Mouse (Mus musculus) left cerebral cortex, postnatal 14 days (tissue): ENCODE results near the gene Zbtb11. TPM values are rescaled to one million over a fixed set of nuclear protein-coding genes. Genes with fewer than 3 reads are reported as not detected.

Experiments
- DNase-seq, 2 experiments: peaks; one replicate each; pipeline ENCODE4 v3.0.0; 2021 to 2022; ENCODE audit warnings: low spot score in 2 of 2, mixed read lengths in 1 of 2
- intact Hi-C: fragments of 180-260 bp; cut with DNase I; formaldehyde crosslinking; loops from one replicate; pipeline ENCODE4 v1.15.1; 2025
- total RNA-seq, 2 experiments: library from RNA; stranded (reverse); gene quantifications; 2 replicates each; pipeline ENCODE4 v1.2.3; 2021

Zbtb11 gene
- total RNA-seq, 2 experiments from 2014 or later: 36.4 to 36.7 TPM

DNA sequence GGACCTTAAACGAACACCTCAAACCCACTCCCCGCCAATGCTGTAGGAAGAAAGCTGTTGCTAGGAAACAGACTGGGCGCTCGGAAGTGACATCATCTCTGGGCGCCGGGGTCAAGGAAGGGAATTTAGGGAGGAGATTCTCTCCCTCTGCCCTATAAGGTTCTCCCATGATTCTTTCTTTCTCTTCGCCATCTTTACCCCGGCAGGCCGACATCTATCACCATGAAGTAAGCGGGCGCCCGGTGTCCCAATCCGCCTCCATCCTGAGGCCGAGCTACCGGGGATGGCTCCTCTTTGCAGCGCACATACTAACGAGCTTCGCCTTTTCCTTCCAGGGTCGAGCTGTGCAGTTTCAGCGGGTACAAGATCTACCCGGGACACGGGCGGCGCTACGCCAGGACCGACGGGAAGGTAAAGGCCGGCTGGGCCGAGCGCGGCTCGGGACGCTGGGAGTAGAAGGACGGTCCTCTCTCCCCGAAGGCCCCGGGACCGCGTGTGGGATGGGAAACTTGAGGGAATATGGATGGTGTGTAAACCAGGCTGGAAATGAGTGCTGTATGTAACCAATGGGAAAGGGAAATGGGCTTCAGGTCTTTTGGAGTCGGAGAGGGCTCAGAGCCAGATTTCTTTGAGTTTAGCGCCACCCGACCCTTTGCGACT lies 7.3 kb upstream of the Zbtb11 start, which contains the start of gene Rpl24:
Rpl24 (plus strand) TSS at position 64 of the 660 bp plus-strand sequence.
- intact Hi-C loops: no loop called here

DNA sequence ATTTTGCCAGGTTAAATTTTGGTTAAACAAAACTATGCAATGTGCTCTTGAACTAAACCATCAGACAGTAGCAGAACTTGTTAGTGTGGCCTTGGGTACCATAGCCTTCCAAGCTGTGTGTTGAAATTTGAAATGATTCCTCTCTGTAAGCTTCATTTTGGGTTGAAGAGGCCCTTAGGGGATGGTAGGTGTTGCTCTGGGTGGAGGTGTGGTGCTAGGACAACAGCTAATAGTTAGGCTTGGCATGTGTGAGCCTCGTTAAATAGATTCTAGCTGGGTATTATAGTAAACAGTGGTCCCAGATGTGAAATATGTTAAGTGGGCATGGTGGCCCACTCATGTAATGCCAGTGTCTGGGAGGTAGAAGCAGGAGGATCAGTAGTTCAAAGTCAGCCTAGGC lies 6.5 kb upstream of the Zbtb11 start:
- DNase-seq: no peak
- intact Hi-C loops: no loop called here

More for the DNA sequence above, 7.3 kb upstream of the Zbtb11 start, which contains the start of gene Rpl24:
- peak; percentile 96 to 98 for DNase-seq

DNA sequence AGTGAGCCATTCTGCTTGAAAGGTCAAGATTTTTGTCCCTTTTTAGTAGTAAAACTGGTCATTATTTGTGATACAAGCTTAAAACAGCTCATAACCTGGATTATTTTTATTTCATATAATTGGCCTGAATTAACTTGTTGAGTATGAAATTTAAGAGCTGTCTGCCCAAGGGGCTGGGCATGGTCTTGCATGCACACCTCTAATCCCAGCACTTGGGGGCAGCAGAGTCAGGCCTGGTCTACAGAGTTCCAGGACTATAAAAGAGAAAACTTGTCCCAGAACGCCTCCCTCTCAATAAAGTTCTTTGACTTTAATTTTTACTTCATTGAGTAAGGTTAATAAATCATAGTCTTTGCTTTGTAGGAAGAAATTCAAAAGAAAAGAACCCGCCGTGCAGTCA lies 4.5 kb upstream of the Zbtb11 start:
- intact Hi-C loops: no loop called here

DNA sequence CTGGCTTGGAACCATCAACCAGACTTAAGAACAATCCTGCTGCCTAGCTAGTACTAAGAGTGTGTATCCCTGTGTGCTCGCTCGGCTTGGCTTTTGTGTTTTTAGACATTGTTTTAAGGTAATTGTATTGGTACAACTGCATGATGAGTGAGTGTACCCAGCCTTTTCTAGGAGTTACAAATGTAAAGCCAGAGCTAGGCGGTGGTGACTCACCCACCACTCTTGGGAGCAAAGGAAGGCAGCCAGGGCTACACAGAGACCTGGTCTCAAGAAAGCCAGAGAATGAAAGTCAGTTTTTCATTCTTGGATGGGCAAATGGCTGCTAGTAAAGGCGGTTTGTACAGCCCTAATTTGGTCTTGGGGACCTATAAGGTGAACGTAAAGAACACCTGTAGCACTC lies 3.3 kb upstream of the Zbtb11 start:
- DNase-seq: no peak
- intact Hi-C loops: loop anchor here (5.0 kb wide), 1 partner anchor 67 kb away; the partner anchor contains the start of gene Trmt10c

More for the DNA sequence above, 4.5 kb upstream of the Zbtb11 start:
- DNase-seq: peak in 1 of 2 experiments; percentile 61

DNA sequence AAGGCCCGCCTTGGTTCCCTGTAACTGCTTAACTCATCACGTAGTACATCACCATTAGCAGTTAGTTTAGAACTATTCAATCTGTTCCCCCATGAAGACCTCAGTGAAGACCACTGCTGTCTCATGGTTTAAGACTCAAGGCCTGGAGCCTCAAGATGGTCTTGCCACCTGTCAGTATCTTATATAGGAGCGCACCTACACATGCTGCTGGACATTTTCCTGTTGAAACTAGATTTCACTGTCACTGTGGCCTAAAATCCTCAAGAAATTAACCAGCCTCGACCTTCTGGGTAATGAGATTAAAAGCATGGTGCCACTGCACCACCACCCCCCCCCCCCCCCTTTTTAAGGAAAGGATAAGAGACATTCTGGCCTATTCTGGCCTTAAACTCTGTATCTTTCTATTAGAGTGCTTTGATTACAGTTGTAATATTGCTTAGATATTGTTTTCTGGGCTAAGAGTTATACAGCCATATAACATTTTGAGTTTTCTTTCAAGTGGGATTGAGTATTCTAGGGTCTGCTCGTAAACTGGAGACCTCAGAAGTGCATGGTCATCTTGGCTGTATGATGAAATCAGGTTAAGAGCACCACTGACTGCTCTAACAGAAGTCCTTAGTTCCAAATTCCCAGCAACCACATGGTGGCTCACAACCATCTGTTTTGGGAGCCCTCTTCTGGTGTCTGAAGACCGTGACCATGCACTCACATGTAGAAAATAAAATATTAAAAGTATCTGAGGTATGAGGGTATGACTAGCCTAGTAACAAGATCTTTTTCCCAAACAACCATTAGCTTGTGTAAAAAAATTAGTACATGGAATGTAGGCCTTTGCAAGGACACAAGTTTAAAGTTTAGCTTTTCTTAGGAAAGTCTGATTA lies 1.7 kb upstream of the Zbtb11 start:
- DNase-seq: no peak
- intact Hi-C loops: loop anchor here (5.0 kb wide), 1 partner anchor 65 kb away; the partner anchor contains the start of gene Trmt10c

DNA sequence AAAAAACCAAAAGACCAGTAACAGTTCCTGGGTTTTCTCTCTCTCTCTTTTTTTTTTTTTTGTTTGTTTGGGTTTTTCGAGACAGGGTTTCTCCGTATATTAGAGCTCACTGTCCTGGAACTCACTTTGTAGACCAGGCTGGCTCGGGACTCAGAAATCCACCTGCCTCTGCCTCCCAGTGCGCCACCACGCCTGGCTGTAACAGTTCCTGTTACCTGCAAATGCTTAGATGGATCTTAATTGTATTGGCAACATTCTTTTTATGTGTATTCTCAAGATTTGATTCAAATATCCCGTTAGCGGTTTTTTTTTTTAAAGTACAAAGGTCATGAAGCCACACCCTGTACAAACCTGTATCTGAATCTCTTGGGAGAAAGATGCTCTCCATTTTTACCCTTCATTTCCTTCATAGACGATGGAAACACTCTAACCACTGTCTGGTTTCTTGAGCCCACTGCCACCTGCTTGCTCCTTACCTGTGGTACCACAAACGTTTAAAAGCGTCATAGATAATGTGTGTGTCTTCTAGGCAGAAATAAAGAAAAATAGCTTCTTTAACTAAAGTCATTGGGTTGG lies 969 bp upstream of the Zbtb11 start:
- intact Hi-C loops: loop anchor here (5.0 kb wide), 1 partner anchor 65 kb away; the partner anchor contains the start of gene Trmt10c
- no peak for DNase-seq

DNA sequence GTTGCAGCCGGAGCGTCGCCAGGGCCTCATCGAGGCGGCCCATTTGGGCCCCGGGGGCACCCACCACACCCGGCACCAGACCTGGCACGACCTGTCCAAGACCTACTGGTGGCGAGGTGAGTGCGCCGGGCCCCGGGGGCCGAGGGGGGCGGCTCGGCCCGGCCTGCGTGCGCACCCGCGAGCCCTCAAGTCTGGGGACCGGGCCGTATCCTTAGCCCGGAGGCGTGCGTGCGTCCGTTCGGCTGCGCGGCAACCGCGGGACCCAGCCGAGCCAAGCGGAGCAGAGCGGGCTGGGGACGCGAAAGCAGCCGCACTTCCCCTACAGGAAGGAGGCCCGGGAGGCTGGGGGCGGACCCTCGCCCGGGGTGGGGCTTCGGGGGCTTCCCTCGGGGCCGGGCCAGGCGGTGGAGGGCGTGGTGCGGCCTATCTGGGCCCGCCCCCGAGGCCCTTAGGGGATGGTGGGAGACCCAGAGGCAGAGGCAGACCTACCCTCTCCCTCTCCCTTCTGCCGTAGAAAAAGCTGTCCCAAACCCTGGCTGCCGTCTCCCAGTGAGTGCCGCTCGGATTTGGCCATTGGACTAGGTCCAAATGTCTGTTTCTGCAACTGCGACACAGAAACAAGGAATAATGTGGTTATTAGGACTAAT lies 696 bp downstream of the Zbtb11 start:
- DNase-seq: peak; percentile 77 to 83
- intact Hi-C loops: loop anchor here (5.0 kb wide), 1 partner anchor 63 kb away; the partner anchor contains the start of gene Trmt10c

DNA sequence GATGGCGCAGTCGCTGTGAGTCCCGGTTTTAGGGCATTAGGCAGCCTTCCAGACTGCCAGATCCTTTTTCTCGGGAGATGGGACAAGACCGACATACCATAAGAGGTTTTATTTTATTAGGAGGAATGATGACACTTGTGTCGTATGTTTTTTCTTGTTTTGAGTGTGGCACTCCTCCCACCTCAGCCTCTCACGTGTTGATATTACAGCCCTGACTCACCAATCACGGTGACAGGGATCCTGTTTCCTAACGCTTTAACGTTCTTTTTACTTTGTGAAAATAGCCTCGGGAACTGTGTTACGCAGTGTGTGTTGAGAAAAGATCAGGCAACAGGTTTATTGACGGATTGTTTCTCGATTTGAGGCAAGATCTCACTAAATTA lies 1.2 kb downstream of the Zbtb11 start:
- DNase-seq: peak; percentile 20 to 58
- intact Hi-C loops: loop anchor here (5.0 kb wide), 1 partner anchor 62 kb away; the partner anchor contains the start of gene Trmt10c

DNA sequence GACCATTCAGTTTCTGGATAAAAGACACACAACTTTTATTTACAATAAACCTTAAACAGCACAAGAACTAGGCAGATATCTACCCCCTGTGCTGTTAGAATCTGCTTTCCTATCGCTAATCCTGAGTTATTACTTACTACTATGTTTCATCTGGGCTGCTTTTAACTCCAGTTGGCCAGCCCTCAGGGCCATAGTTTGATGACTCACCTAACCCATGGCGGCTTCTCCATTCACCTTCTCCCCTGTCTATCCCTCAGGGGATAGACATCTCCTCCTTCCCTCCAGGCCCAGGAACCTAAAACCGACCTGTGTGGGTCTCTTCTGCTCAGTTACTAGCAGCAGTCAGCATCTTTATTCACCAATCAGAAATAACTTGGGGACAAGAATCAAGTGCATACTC lies 12.3 kb downstream of the Zbtb11 start:
- no peak for DNase-seq

DNA sequence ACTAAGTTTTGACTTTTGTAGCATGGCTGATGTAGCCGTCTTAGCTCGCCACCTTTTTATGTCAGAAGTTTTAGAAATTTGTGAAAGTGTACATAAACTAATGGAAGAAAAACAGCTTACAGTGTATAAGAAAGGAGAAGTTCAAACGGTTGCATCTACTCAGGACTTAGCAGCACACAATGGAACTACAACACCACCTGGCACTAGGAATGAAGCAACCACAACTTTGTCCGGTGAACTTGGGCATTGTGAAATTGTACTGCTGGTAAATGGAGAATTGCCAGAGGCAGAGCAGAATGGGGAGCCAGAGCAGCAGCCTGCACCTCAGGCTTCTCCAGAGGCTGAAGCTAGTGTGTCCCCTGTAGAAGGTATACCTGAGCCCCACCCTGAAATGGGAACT lies 16.6 kb downstream of the Zbtb11 start:
- intact Hi-C loops: no loop called here
- DNase-seq: no peak

More for the DNA sequence above, 12.3 kb downstream of the Zbtb11 start:
- intact Hi-C loops: no loop called here

DNA sequence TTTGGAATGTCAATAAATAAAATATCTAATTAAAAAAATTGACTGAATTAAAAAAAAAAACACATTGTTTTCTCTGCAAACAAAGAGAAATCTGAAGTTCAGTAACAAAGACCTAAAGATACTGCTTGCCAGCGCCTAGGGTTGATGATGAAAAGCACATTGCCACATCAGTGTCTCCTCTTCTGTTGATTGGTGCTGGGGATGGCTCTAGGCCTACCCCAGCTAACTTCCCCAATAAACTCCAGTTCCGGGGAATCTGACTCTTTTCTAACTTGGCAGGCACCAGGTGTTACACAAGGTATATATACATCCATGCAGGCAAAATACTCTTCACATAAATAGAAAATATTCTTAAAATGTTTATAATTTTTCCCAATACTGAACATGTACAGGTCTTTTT lies 20.6 kb downstream of the Zbtb11 start:
- no peak for DNase-seq
- intact Hi-C loops: no loop called here

DNA sequence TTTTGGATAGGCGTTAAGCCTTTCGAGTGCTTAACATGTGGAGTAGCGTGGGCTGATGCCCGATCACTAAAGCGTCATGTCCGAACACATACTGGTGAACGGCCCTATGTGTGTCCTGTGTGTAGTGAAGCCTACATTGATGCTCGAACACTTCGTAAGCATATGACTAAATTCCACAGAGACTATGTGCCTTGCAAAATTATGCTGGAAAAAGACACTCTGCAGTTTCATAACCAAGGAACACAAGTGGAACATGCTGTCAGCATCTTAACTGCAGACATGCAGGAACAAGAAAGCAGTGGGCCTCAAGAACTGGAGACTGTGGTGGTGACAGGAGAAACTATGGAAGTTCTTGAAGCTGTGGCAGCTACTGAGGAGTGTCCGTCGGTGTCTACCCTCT lies 33.1 kb downstream of the Zbtb11 start:
- DNase-seq: peak in 1 of 2 experiments; percentile 20
- intact Hi-C loops: no loop called here

DNA sequence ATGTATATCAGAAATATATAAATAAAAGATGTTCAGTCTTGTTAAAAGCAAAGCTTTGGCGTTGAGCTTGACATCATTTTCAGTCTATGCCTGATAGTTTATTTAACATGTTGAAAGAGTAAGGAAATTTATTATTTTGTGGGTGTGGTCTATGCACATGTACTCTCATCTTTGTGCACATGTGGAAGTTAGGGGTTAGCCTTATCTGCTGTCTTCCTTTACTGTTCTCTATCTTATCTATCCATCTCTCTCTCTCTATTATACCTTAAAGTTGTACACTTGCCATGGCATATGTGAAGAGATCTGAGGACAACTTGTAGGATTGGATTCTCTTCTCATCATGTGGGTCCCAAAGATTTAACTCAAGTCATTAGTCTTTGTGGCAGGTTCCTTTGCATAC lies 35.2 kb downstream of the Zbtb11 start:
- intact Hi-C loops: no loop called here
- DNase-seq: no peak

DNA sequence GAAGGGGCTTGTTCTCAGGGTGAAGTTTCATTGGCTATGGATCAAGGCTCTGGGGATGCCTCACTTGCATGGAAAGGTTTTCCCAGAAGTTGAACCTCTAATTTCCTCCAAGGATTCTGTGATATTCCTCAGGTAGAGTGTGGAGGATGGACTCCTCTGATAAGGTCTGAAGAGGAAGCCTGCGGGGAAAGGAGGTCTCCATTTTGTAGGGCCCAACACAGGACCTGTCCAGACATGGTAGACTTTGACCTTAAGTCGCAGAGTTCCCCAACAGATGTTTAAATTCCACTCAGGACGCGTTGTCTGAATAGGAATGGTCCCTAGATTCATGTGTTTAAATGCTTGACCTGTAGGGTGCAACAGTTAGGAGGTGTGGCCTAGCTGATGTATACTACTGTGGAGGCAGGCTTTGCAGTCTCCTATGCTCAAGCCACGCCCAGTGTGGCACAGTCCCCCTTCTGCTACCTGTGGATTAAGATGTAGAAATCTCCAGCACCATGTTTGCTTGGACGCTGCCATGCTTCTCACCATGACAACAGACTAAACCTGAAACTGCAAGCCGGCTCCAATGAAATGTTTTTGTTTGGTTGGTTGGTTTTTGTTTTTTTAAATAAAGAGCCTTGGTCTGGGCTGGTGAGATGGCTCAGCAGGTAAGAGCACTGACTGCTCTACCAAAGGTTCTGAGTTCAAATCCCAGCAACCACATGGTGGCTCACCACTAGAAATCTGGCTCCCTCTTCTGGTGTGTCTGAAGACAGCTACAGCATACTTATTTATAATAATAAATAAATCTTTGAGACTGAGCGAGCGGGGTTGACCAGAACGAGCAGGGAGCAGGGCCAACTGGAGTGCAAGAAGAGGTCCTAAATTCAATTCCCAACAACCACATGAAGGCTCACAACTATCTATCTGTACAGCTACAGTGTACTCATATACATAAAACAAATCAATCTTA lies 39.4 kb downstream of the Zbtb11 start:
- no peak for DNase-seq
- intact Hi-C loops: no loop called here

DNA sequence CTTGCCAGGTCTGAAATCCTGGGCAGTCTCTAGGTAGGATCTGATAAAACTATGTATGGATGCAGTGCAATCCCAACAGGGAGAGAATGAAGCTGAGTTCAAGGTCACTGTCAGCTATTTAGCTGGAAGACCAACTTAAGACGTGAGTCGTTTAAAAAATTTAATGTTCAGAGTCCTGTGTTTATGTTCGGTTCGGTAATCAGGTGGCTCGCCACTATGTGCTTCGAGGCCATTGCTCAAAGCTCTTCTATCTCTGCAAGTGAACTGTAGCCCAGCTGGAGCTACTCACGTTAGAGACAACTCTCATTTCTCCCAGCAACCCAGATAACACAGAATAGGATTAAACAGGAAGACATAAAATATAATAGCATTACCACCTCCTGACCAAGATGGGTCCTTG lies 40.4 kb downstream of the Zbtb11 start:
- intact Hi-C loops: no loop called here

DNA sequence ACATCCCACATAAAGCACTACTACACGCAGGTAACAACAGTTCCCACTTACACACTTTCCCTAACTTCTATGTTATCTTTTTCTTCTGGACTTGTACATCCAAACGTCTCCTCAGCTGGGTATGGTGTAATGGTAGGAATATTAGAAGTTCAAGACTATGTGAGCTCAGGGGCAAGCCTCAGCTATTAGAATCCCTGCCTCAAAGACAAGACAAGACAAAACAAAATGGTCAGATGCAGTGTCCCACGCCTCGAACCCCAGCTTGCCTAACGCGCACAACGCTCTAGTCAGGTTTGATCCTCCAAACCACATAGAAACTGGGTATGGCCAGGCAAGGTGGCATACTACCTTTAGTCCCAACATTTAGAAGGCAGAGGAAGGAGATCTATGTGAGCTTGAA lies 46.0 kb downstream of the Zbtb11 start:
- intact Hi-C loops: no loop called here
- no peak for DNase-seq

More for the DNA sequence above, 40.4 kb downstream of the Zbtb11 start:
- DNase-seq: no peak

DNA sequence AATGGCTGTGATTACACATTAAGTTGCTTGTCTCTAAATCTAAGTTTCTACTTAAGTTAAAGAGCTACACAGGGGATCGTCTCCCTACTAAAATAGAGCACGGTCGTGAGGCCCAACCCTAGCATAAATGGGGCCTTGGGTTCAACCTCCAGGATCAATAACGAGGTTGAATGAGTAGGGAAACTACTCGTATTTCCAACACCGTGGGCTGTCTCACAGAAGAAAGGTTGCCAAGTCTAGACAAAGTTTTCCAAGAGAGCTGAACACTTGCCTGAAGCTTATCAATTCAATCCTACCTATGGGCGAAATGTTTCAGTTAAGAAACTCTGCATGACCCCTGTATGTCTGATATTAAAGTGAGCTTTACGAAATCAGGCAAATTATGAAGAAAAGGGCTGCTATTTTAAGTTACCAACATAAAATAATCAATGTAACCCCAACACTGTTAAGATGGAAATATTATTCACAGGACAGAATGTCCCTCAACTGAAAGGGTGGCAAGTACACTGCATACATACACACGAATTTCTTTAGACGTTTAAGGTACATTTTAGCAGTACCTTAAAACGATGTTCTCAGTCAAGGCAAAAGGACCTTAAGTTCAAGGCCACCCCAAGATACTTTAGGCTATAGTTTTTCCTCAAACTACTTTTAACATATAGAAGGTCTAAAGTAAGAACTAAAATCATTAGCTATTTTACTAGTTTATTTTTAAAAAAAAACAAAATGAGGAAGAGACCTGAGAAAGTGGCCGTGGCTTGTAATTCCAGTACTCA lies 54.4 kb downstream of the Zbtb11 start:
- DNase-seq: no peak
- intact Hi-C loops: no loop called here
